8 mouse cellular contexts compared by ENCODE assay signal in the genomic region with DNA sequence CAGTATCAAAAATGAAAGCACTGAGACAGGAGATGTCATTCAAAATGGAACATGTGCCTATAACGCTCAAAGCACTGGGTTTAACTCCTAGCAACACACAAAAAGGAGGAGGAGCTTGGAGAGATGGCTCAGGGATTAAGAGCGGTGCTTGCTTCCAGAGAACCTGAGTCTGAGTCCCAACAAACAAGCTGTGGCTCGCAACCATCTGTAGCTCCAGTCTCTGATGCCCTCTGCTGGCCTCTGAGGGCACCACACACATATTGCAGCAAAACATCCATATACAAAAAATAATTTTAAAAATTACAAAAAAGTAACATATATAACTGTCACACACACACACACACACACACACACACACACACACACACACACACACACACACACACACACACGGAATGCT. TPM values are rescaled to one million over a fixed set of nuclear protein-coding genes. Genes with fewer than 3 reads are reported as not detected.
DNase-seq lines count a peak whose midpoint lies in the region; ATAC-seq lines count a peak whose summit lies in the region.

No protein-coding gene starts in this region.

- ATAC-seq in erythroid progenitor cell, adult 5-6 weeks (replicated peaks; ENCODE audit: low FRiP score, poor library complexity, severe bottlenecking) = no peak

- peak; percentile 45 to 74 for DNase-seq in adrenal gland, adult (ENCODE audit: inconsistent age in 2 of 2, low spot score in 1 of 2)
- DNase-seq in adrenal gland, adult 2 months = no peak
- DNase-seq in kidney, adult 18-20 months = peak; percentile 60
- DNase-seq in kidney, adult 11 months = no peak
- peak; percentile 10 for DNase-seq in CD4-positive helper T cell, adult 2 months (ENCODE audit: low read depth, low spot score)
- peak; percentile 31 for DNase-seq in embryo, embryonic 11 days
- DNase-seq in lung, postnatal 36 days = peak; percentile 52

RNA-seq across cellular contexts. Expression of a gene that starts 28.2 kb away (rescaled TPM):
- total RNA-seq in adrenal gland, adult 2 months (2021) = 1 to 10 TPM; 3.6 to 7.2 TPM
- polyA plus RNA-seq in adrenal gland, adult 2 months (2012; rRNA removed) = 8.1 and 10.2 TPM in 2 replicates
- 47.9 and 75.0 TPM in 2 replicates for total RNA-seq in erythroid progenitor cell, adult 5-6 weeks (2015; ENCODE audit: low replicate concordance)
- total RNA-seq in erythroid progenitor cell, adult 5-6 weeks (2017; ENCODE audit: low replicate concordance) = 31.5 and 34.1 TPM in 2 replicates

RNA-seq across cellular contexts. Expression of a gene that starts 36.0 kb away (rescaled TPM):
- 10 to 100 TPM; 29.4 to 34.0 TPM for total RNA-seq in adrenal gland, adult 2 months (2021)
- 161 and 188 TPM in 2 replicates for polyA plus RNA-seq in adrenal gland, adult 2 months (2012; rRNA removed)
- 4.7 and 11.3 TPM in 2 replicates for total RNA-seq in erythroid progenitor cell, adult 5-6 weeks (2015; ENCODE audit: low replicate concordance)
- 9.2 and 16.8 TPM in 2 replicates for total RNA-seq in erythroid progenitor cell, adult 5-6 weeks (2017; ENCODE audit: low replicate concordance)

RNA-seq across cellular contexts. Expression of a gene that starts 36.2 kb away (rescaled TPM):
- total RNA-seq in adrenal gland, adult 2 months (2021) = 10 to 100 TPM; 19.8 to 21.5 TPM
- polyA plus RNA-seq in adrenal gland, adult 2 months (2012; rRNA removed) = 45.0 and 45.6 TPM in 2 replicates
- 3.6 and 13.8 TPM in 2 replicates for total RNA-seq in erythroid progenitor cell, adult 5-6 weeks (2015; ENCODE audit: low replicate concordance)
- total RNA-seq in erythroid progenitor cell, adult 5-6 weeks (2017; ENCODE audit: low replicate concordance) = 5.6 and 8.0 TPM in 2 replicates

RNA-seq across cellular contexts. Expression of a gene that starts 42.3 kb away (rescaled TPM):
- 1 to 10 TPM; 1.4 to 2.6 TPM for total RNA-seq in adrenal gland, adult 2 months (2021)
- polyA plus RNA-seq in adrenal gland, adult 2 months (2012; rRNA removed) = 0.93 and 3.0 TPM in 2 replicates
- not detected in 2 replicates for total RNA-seq in erythroid progenitor cell, adult 5-6 weeks (2015; ENCODE audit: low replicate concordance)
- total RNA-seq in erythroid progenitor cell, adult 5-6 weeks (2017; ENCODE audit: low replicate concordance) = not detected in 2 replicates

RNA-seq across cellular contexts. Expression of a gene that starts 54.1 kb away (rescaled TPM):
- total RNA-seq in adrenal gland, adult 2 months (2021) = 10 to 100 TPM; 12.3 to 15.6 TPM
- 37.1 and 62.5 TPM in 2 replicates for polyA plus RNA-seq in adrenal gland, adult 2 months (2012; rRNA removed)
- total RNA-seq in erythroid progenitor cell, adult 5-6 weeks (2015; ENCODE audit: low replicate concordance) = 0.42 and 0.72 TPM in 2 replicates
- 1.7 TPM in 1 of 2 replicates, not detected in the other for total RNA-seq in erythroid progenitor cell, adult 5-6 weeks (2017; ENCODE audit: low replicate concordance)

Comparison
In these comparisons a context has a peak if more than half of its experiments do, and no peak if none do; other contexts are left out.
1. DNase-seq: peak in adrenal gland, adult (2 of 2), kidney, adult 18-20 months (single experiment), CD4-positive helper T cell, adult 2 months (single experiment), embryo, embryonic 11 days (single experiment) and lung, postnatal 36 days (single experiment); none in adrenal gland, adult 2 months (single experiment) and kidney, adult 11 months (single experiment).